Mouse (Mus musculus): Measurements from ENCODE around the gene Hist1h2ai.

GRCm38 (mm10) chr13:21751417-21751816 lies 35.2 kb downstream of the Hist1h2ai start:
- no peak for TF ChIP-seq POLR2A (IDR thresholded peaks at IDR 0.05; ENCODE audit: borderline replicate concordance, low read depth, low read length)
- no peak for TF ChIP-seq CTCF (IDR thresholded peaks at IDR 0.05; ENCODE audit: low read depth, low read length)

All from bone marrow macrophage, adult 2 months (primary cell).